Mouse (Mus musculus) testis, postnatal 14 days (tissue): ENCODE measurements at regions not wholly inside any gene's neighbourhood (a gene's known extent, or its start where the extent isn't known, plus 50 kb on each side); places are given as distances from the start of the nearest gene placed in this dataset.

Experiments used
- DNase-seq: peaks from one replicate; pipeline ENCODE4 v3.0.0; 2021; ENCODE audit warnings: low spot score

GRCm38 (mm10) chrX:86490309-86490708 is 185.4 kb upstream of the Mageb4 start:
- peak; percentile 26 for DNase-seq
